Mouse (Mus musculus) erythroblast, embryonic 14.5 days (primary cell): Measurements from ENCODE around the gene Neil3.

Source experiments
- GATA1 ChIP-seq: IDR thresholded peaks from 2 replicates; pipeline ENCODE4 v1.6.1; 2012; ENCODE audit warnings: low read length, inconsistent platforms, mixed read lengths
- TAL1 ChIP-seq: IDR thresholded peaks from 3 replicates; pipeline ENCODE4 v1.6.1; 2012; ENCODE audit warnings: low read length, inconsistent platforms, mixed read lengths

GRCm38 (mm10) chr8:53591777-53592176, 47.1 kb downstream of the Neil3 start:
- TF ChIP-seq GATA1 (no peak), TAL1 (no peak)
